Mouse (Mus musculus): ENCODE measurements around the gene Cacnb2. TPM values are rescaled to one million over a fixed set of nuclear protein-coding genes. Genes with fewer than 3 reads are reported as not detected.

Gene Cacnb2
- total and polyA plus RNA-seq, 2 experiments from 2014 or later, result 10.9 to 28.7 TPM

DNA sequence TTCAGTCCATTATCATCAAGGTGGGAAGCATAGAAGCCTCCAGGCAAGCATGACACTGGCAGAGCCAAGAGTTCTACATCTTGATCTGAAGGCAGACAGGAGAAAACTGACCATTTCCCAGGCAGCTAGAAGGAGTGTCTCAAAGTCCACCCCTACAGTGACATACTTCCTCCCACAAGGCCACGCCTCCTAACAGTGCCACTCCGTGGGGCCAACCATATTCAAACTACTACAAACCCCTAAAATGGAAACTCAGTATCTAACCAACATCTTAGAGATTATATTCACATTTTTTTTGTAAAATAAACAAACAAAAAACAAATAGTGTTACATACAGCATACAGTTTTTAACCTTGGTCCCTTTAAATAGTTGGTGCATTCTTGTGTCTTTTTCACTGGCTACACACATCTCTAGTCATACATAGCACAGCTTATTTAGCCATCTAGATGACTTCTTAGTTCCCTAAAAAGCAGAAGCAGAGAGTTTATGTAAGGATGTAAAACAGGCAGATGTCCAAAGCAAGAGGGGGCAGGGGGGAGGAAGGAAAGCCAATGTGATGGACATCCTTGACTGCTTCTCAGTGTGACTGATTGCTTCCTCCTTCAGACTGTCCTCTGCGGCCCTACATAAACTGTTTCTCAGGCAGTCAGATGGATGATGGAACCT lies 340.9 kb downstream of the Cacnb2 start:
- Histone ChIP-seq H3K27me3 (ENCODE audit: insufficient read depth, low read length) (no peaks in the 10 kb centered on the region), H3K9ac (replicated peaks; ENCODE audit: low read length, poor library complexity, severe bottlenecking) (no peak overlapping the region), H3K9me3 (ENCODE audit: low read length) (no peaks in the 10 kb centered on the region), H3K27ac (ENCODE audit: low read depth, low read length) (no peak overlapping the region), H3K4me1 (ENCODE audit: insufficient read depth, low read length) (no peaks in the 10 kb centered on the region), H3K36me3 (ENCODE audit: insufficient read depth, low read length) (no peaks in the 10 kb centered on the region), H3K4me2 (ENCODE audit: low read depth, low read length, poor library complexity, severe bottlenecking) (no peak overlapping the region), H3K4me3 (ENCODE audit: low read depth, low read length) (no peak overlapping the region)
- TF ChIP-seq CTCF (IDR thresholded peaks at IDR 0.05), result no peak
- DNase-seq (ENCODE audit: low spot score), result no peak
- ATAC-seq (ENCODE audit: low FRiP score), result no peak
- WGBS, result 91% methylated on average over 3 of the region's 3 CpGs

DNA sequence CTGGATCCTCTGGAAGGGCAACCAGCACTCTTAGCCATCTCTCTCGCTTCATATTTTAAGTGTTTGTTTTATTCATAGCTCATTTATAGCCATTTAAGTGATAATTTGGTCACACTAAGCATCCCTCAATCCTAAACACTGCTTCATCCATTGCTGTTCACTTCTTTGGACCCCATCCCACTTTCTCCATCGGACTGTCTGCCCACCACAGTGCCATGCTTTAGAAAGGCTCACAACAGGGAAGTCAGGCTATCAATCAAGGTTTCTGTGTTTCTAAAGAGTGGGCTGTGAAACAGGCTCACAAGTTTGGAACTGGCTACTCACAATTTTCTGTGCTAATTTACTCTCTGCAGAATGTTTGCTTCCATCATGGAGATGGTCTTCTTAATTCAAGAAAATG lies 350.2 kb downstream of the Cacnb2 start:
- Histone ChIP-seq H3K36me3 (ENCODE audit: insufficient read depth, low read length) (no peaks in the 10 kb centered on the region), H3K4me2 (ENCODE audit: low read depth, low read length, poor library complexity, severe bottlenecking) (no peak overlapping the region), H3K27ac (ENCODE audit: low read depth, low read length) (no peak overlapping the region), H3K4me3 (ENCODE audit: low read depth, low read length) (no peak overlapping the region), H3K27me3 (ENCODE audit: insufficient read depth, low read length) (no peaks in the 10 kb centered on the region), H3K9me3 (ENCODE audit: low read length) (no peaks in the 10 kb centered on the region), H3K4me1 (ENCODE audit: insufficient read depth, low read length) (no peaks in the 10 kb centered on the region), H3K9ac (replicated peaks; ENCODE audit: low read length, poor library complexity, severe bottlenecking) (no peak overlapping the region)
- 81% methylated on average over 2 of the region's 2 CpGs for WGBS
- ATAC-seq (ENCODE audit: low FRiP score) (no peak), DNase-seq (ENCODE audit: low spot score) (peak; percentile 19)
- no peak for TF ChIP-seq CTCF (IDR thresholded peaks at IDR 0.05)

DNA sequence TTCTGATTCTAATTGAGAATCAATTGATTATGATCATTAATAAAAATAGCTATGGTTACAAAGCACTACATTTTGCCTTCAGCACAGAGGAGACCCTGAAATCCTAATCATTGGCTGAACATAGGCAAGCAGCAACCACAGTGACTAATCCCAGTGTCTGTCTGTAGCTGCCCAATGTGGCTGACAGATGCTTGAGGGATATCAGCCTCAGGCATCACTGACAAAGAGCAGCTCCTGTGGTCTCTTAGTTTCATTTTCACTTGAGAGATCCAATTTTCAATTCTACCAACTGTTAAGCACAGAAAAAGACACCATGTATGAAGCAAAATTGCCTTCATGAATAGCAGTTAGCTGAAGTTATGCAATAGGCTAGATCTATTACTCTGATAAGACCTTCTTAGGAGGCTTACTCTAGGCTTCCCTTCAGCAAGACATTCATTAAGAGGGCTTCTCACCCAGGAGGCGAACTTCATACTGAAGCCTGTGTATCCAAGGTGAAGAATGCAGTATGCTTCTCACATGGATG lies 358.1 kb downstream of the Cacnb2 start:
- 79% methylated on average over 1 of the region's 1 CpGs for WGBS
- no peak overlapping the region for H3K4me2 ChIP-seq (ENCODE audit: low read depth, low read length, poor library complexity, severe bottlenecking)
- ATAC-seq (ENCODE audit: low FRiP score) (no peak), DNase-seq (ENCODE audit: low spot score) (no peak)
- no peaks in the 10 kb centered on the region for H3K36me3 ChIP-seq (ENCODE audit: insufficient read depth, low read length)
- H3K27ac ChIP-seq (ENCODE audit: low read depth, low read length), result no peak overlapping the region
- TF ChIP-seq CTCF (IDR thresholded peaks at IDR 0.05), result no peak
- H3K27me3 ChIP-seq (ENCODE audit: insufficient read depth, low read length), result no peaks in the 10 kb centered on the region
- no peaks in the 10 kb centered on the region for H3K9me3 ChIP-seq (ENCODE audit: low read length)
- no peak overlapping the region for H3K9ac ChIP-seq (replicated peaks; ENCODE audit: low read length, poor library complexity, severe bottlenecking)
- no peak overlapping the region for H3K4me3 ChIP-seq (ENCODE audit: low read depth, low read length)
- H3K4me1 ChIP-seq (ENCODE audit: insufficient read depth, low read length), result no peaks in the 10 kb centered on the region

DNA sequence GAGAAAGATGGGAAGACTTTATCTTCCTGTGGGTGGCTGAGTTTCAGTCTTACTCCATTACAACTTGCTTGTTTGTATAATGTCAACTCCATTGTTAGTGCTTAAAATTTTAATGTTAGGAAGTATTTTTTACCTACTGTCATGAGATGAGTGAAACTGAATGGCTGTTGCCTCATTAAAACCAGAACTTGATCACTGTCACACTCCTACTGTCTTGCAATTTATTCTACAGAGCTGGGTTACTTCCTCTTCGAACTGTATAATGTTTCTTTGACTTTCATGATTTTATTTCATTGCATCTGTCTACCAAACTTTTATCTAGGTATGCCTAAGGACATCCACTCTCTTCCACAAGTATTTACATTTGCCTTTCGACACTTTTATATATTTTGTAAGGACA lies 358.6 kb downstream of the Cacnb2 start:
- ATAC-seq (ENCODE audit: low FRiP score) (no peak), DNase-seq (ENCODE audit: low spot score) (no peak)
- no peak overlapping the region for H3K4me3 ChIP-seq (ENCODE audit: low read depth, low read length)
- H3K9ac ChIP-seq (replicated peaks; ENCODE audit: low read length, poor library complexity, severe bottlenecking), result no peak overlapping the region
- H3K4me1 ChIP-seq (ENCODE audit: insufficient read depth, low read length), result no peaks in the 10 kb centered on the region
- H3K27ac ChIP-seq (ENCODE audit: low read depth, low read length), result no peak overlapping the region
- no peak overlapping the region for H3K4me2 ChIP-seq (ENCODE audit: low read depth, low read length, poor library complexity, severe bottlenecking)
- H3K36me3 ChIP-seq (ENCODE audit: insufficient read depth, low read length), result no peaks in the 10 kb centered on the region
- no peak for TF ChIP-seq CTCF (IDR thresholded peaks at IDR 0.05)
- WGBS, result 84% methylated on average over 2 of the region's 2 CpGs
- H3K27me3 ChIP-seq (ENCODE audit: insufficient read depth, low read length), result no peaks in the 10 kb centered on the region
- no peaks in the 10 kb centered on the region for H3K9me3 ChIP-seq (ENCODE audit: low read length)

DNA sequence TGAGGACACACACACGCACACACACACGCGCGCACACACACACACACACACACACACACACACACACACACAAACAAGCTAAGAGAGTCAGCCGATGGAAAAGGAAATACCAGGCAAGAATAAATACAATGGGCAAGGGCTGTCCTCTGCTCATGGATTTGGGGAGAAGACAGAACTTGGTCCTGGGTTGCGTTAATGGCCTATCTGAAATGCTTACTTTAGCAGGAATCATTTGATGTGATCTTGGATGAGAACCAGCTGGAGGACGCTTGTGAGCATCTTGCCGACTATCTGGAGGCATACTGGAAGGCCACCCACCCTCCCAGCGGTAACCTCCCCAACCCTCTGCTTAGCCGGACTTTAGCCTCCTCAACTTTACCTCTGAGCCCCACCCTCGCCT lies 381.1 kb downstream of the Cacnb2 start:
- Histone ChIP-seq H3K36me3 (ENCODE audit: insufficient read depth, low read length) (peaks cover 23% of the 10 kb centered on the region; the same call in 1 of the 2 replicates), H3K4me1 (ENCODE audit: insufficient read depth, low read length) (no peaks in the 10 kb centered on the region), H3K9me3 (ENCODE audit: low read length) (no peaks in the 10 kb centered on the region), H3K27ac (ENCODE audit: low read depth, low read length) (no peak overlapping the region), H3K4me3 (ENCODE audit: low read depth, low read length) (no peak overlapping the region), H3K4me2 (ENCODE audit: low read depth, low read length, poor library complexity, severe bottlenecking) (no peak overlapping the region), H3K27me3 (ENCODE audit: insufficient read depth, low read length) (no peaks in the 10 kb centered on the region), H3K9ac (replicated peaks; ENCODE audit: low read length, poor library complexity, severe bottlenecking) (no peak overlapping the region)
- ATAC-seq (ENCODE audit: low FRiP score) (no peak), DNase-seq (ENCODE audit: low spot score) (no peak)
- no peak for TF ChIP-seq CTCF (IDR thresholded peaks at IDR 0.05)
- WGBS, result 92% methylated on average over 11 of the region's 11 CpGs

DNA sequence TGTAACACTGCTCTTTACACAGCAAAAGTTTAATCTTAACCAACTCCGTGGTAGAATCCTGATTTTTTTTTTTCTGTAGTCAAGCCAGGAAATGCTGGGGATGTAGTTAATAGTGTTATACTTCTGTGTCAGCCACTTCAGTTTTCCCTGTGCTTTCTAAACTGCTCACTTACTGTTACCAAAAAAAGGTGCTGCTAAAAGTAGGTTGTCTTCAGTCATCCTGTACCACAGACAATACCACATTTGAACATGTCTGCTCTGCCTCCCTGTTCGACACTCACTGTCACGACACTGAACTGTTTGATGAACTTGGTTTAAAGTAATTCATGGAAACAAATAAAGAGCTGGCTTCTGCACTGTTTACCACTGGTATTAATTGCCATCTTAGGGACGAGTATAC lies 385.6 kb downstream of the Cacnb2 start:
- TF ChIP-seq CTCF (IDR thresholded peaks at IDR 0.05), result no peak
- ATAC-seq (ENCODE audit: low FRiP score), result no peak

More for the DNA sequence above, 385.6 kb downstream of the Cacnb2 start:
- WGBS, result 86% methylated on average over 4 of the region's 4 CpGs
- Histone ChIP-seq H3K4me2 (ENCODE audit: low read depth, low read length, poor library complexity, severe bottlenecking) (no peak overlapping the region), H3K27me3 (ENCODE audit: insufficient read depth, low read length) (no peaks in the 10 kb centered on the region), H3K36me3 (ENCODE audit: insufficient read depth, low read length) (peaks cover 22% of the 10 kb centered on the region), H3K9ac (replicated peaks; ENCODE audit: low read length, poor library complexity, severe bottlenecking) (no peak overlapping the region), H3K27ac (ENCODE audit: low read depth, low read length) (no peak overlapping the region), H3K4me1 (ENCODE audit: insufficient read depth, low read length) (no peaks in the 10 kb centered on the region), H3K9me3 (ENCODE audit: low read length) (no peaks in the 10 kb centered on the region), H3K4me3 (ENCODE audit: low read depth, low read length) (no peak overlapping the region)
- no peak for DNase-seq (ENCODE audit: low spot score)

Measured in midbrain, postnatal 0 days (tissue).